Mouse (Mus musculus): ENCODE measurements around the gene Plin3. TPM values are rescaled to one million over a fixed set of nuclear protein-coding genes. Genes with fewer than 3 reads are reported as not detected.
A peak's percentile ranks its signal among the peaks of the same experiment; 100 is the strongest.

Gene Plin3
- total RNA-seq, 2 experiments from 2014 or later = 3.7 to 6.8 TPM

- ATAC-seq (replicated peaks; ENCODE audit: low FRiP score, low TSS enrichment, poor library complexity, severe bottlenecking) = peak; percentile 81
Measured at GRCm38 (mm10) chr17:56256239-56256881, 36.3 kb downstream of the Plin3 start, which contains the start of gene Fem1a. Gene Fem1a, plus strand, starts transcription at chr17:56256810.

- ATAC-seq (replicated peaks; ENCODE audit: low FRiP score, low TSS enrichment, poor library complexity, severe bottlenecking) = peak; percentile 86
Measured at GRCm38 (mm10) chr17:56255863-56256238, 36.8 kb downstream of the Plin3 start.

DNA sequence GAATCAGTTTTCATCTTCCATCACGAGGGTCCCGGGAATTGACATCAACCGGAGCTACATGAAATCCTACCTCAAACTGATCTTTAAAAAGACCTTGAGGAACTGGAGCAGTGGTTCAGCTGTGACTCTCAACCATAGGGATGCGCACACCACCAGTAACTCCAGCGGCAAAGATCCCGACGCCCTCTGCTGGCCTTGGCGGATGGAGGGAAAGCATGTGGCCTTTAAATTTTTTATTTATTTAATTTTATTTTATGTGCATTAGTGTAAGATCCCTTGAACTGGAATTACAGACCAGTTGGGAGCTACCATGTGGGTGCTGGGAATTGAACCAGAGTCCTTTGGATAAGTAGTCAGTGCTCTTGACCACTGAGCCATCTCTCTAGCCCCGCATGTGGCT, 37.2 kb downstream of the Plin3 start:
- ATAC-seq (replicated peaks; ENCODE audit: low FRiP score, low TSS enrichment, poor library complexity, severe bottlenecking) = no peak

GRCm38 (mm10) chr17:56254695-56255094, 38.0 kb downstream of the Plin3 start:
- no peak for ATAC-seq (replicated peaks; ENCODE audit: low FRiP score, low TSS enrichment, poor library complexity, severe bottlenecking)

GRCm38 (mm10) chr17:56251136-56251829, 41.4 kb downstream of the Plin3 start:
- ATAC-seq (replicated peaks; ENCODE audit: low FRiP score, low TSS enrichment, poor library complexity, severe bottlenecking) = peak; percentile 49

DNA sequence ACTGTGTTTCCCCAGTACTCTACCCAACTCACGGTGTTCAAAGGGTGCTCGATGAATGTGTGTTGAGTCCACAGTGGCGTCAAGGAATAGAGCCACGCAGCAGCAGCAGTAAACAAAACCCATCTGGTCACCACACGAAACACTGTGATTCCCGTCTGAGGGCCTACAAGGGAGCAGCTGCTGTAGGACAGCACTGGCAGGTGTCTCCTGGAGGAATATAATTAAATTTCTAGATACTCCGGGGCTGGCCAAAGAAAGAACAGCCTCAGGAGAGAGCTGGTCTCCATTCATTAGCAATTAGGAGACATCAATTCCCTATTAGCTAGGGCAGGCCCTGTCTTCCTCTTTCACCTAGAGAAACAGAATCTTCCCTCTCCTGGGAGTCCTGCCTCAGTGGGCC, 47.1 kb downstream of the Plin3 start:
- no peak for ATAC-seq (replicated peaks; ENCODE audit: low FRiP score, low TSS enrichment, poor library complexity, severe bottlenecking)

DNA sequence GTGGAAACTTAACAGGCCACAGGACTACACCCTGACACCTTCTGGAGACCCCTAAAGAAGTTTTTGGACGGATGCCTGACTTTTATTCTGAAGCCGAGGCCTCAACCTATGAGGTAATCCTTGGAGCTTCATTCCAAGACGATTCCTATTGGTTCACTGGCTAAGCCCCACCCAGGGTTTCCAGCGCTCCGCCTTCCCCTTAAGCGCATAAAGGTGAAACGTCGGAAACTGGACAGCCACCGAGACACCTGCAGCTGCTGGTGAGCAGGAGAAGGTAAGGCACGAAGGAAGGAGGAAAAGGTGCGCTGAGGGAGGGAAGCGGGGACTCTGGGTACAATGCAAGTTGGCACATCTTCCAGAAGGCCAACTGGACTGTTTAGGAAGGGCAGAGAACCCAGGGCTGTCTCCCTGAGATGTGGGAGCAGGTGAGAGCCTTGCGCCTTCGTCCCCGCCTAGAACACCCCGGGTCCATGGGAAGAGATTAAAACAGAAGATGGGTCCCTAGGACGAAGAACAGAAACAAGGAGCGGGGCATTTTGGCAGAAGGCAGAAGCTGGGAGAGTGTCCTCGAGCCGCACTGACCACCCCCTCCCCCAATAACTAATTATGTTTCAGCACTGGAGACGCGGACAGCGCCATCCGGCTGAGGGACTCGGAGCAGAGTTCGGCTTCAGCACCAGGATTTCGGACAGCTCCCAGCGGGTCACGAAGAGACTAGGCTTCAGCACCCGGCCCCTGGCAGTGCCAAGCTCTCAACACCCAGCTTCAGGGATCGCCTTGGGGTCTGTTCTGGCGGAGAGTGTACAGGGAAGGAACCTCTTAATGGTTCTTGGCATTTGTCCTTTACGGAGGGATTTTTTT, 50.9 kb downstream of the Plin3 start:
- peak; percentile 95 for ATAC-seq (replicated peaks; ENCODE audit: low FRiP score, low TSS enrichment, poor library complexity, severe bottlenecking)

- peak; percentile 41; the same call in 1 of the 2 replicates for ATAC-seq (replicated peaks; ENCODE audit: low FRiP score, low TSS enrichment, poor library complexity, severe bottlenecking)
Measured at GRCm38 (mm10) chr17:56233818-56234469, 58.7 kb downstream of the Plin3 start.

GRCm38 (mm10) chr17:56233389-56233788, 59.3 kb downstream of the Plin3 start:
- no peak for ATAC-seq (replicated peaks; ENCODE audit: low FRiP score, low TSS enrichment, poor library complexity, severe bottlenecking)

- ATAC-seq (replicated peaks; ENCODE audit: low FRiP score, low TSS enrichment, poor library complexity, severe bottlenecking) = no peak
Measured at GRCm38 (mm10) chr17:56229943-56230342, 62.7 kb downstream of the Plin3 start.

Other genes starting within 250 kb of the Plin3 start
- 16.3 and 21.1 TPM in 2 replicates for gene Ubxn6, start 217.8 kb downstream of the Plin3 start, total RNA-seq (2014; fragmentation: Nextera tagmentation)
- 13.2 and 29.1 TPM in 2 replicates for gene Ubxn6, start 217.8 kb downstream of the Plin3 start, total RNA-seq (2017)
- gene Hdgfl2, start 213.2 kb downstream of the Plin3 start, total RNA-seq (2014; fragmentation: Nextera tagmentation) = 84.1 and 100 TPM in 2 replicates
- 70.9 and 103 TPM in 2 replicates for gene Hdgfl2, start 213.2 kb downstream of the Plin3 start, total RNA-seq (2017)
- gene Plin4, start 183.1 kb downstream of the Plin3 start, total RNA-seq (2014; fragmentation: Nextera tagmentation) = not detected in 2 replicates
- not detected in 2 replicates for gene Plin4, start 183.1 kb downstream of the Plin3 start, total RNA-seq (2017)
- not detected in 2 replicates for gene Plin5, start 175.3 kb downstream of the Plin3 start, total RNA-seq (2014; fragmentation: Nextera tagmentation)
- 0.23 TPM in 1 of 2 replicates, not detected in the other for gene Plin5, start 175.3 kb downstream of the Plin3 start, total RNA-seq (2017)
- gene Lrg1, start 170.9 kb downstream of the Plin3 start, total RNA-seq (2014; fragmentation: Nextera tagmentation) = 1.8 TPM in 1 of 2 replicates, not detected in the other
- 2.1 TPM in 1 of 2 replicates, not detected in the other for gene Lrg1, start 170.9 kb downstream of the Plin3 start, total RNA-seq (2017)
- 0.24 TPM in 1 of 2 replicates, not detected in the other for gene Sema6b, start 152.5 kb downstream of the Plin3 start, total RNA-seq (2014; fragmentation: Nextera tagmentation)
- gene Sema6b, start 152.5 kb downstream of the Plin3 start, total RNA-seq (2017) = 0.42 TPM in 1 of 2 replicates, not detected in the other
- gene Tnfaip8l1, start 130.4 kb downstream of the Plin3 start, total RNA-seq (2014; fragmentation: Nextera tagmentation) = 0.76 and 1.6 TPM in 2 replicates
- not detected in 2 replicates for gene Tnfaip8l1, start 130.4 kb downstream of the Plin3 start, total RNA-seq (2017)
- gene Mydgf, start 109.0 kb downstream of the Plin3 start, total RNA-seq (2014; fragmentation: Nextera tagmentation) = 28.7 and 59.7 TPM in 2 replicates
- gene Mydgf, start 109.0 kb downstream of the Plin3 start, total RNA-seq (2017) = 21.5 and 25.3 TPM in 2 replicates
- gene Dpp9, start 74.0 kb downstream of the Plin3 start, total RNA-seq (2014; fragmentation: Nextera tagmentation) = 25.3 and 33.5 TPM in 2 replicates
- 8.6 and 11.7 TPM in 2 replicates for gene Dpp9, start 74.0 kb downstream of the Plin3 start, total RNA-seq (2017)
- gene Fem1a, start 36.1 kb downstream of the Plin3 start, total RNA-seq (2014; fragmentation: Nextera tagmentation) = 15.8 and 19.2 TPM in 2 replicates
- gene Fem1a, start 36.1 kb downstream of the Plin3 start, total RNA-seq (2017) = 19.2 and 21.7 TPM in 2 replicates
- 5.8 and 8.4 TPM in 2 replicates for gene Ticam1, start 16.1 kb downstream of the Plin3 start, total RNA-seq (2014; fragmentation: Nextera tagmentation)
- gene Ticam1, start 16.1 kb downstream of the Plin3 start, total RNA-seq (2017) = 2.2 and 3.2 TPM in 2 replicates
- not detected in 2 replicates for gene Arrdc5, start 7.4 kb upstream of the Plin3 start, total RNA-seq (2014; fragmentation: Nextera tagmentation)
- not detected in 2 replicates for gene Arrdc5, start 7.4 kb upstream of the Plin3 start, total RNA-seq (2017)
- gene Uhrf1, start 10.4 kb upstream of the Plin3 start, total RNA-seq (2014; fragmentation: Nextera tagmentation) = 151 and 161 TPM in 2 replicates
- gene Uhrf1, start 10.4 kb upstream of the Plin3 start, total RNA-seq (2017) = 150 and 161 TPM in 2 replicates
- 16.0 and 17.3 TPM in 2 replicates for gene Kdm4b, start 33.2 kb upstream of the Plin3 start, total RNA-seq (2014; fragmentation: Nextera tagmentation)
- 11.0 and 14.3 TPM in 2 replicates for gene Kdm4b, start 33.2 kb upstream of the Plin3 start, total RNA-seq (2017)
- gene Ptprs, start 183.6 kb upstream of the Plin3 start, total RNA-seq (2014; fragmentation: Nextera tagmentation) = 55.7 and 65.0 TPM in 2 replicates
- 36.6 and 48.3 TPM in 2 replicates for gene Ptprs, start 183.6 kb upstream of the Plin3 start, total RNA-seq (2017)
- gene Znrf4, start 219.6 kb upstream of the Plin3 start, total RNA-seq (2014; fragmentation: Nextera tagmentation) = not detected in 2 replicates
- gene Znrf4, start 219.6 kb upstream of the Plin3 start, total RNA-seq (2017) = not detected in 2 replicates

All from megakaryocyte-erythroid progenitor cell, adult 5-6 weeks (primary cell).